Mouse (Mus musculus): ENCODE data around the gene Scgb1b27. TPM values are rescaled to one million over a fixed set of nuclear protein-coding genes. Genes with fewer than 3 reads are reported as not detected.

Gene Scgb1b27
- not detected in 2 replicates for polyA plus RNA-seq (2012; rRNA removed)

DNA sequence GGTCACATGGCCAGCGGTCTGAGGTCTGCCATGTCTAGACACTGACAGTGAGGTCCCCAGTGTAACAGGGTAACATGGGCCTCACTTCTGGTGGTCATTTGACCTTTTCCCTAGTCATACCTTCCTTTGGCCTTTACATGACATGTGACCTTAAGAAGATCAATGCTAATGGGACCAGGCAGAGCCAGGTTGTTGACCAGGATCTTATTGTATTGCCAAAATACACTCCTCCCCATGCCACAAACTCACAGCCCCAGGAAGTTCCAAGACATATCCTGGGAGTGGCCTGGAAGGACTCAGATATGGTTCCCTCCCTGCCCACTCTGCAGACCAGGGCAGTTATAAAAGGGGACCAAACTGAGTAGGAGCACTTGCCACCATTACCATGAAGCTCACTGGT lies at the start of gene Scgb1b27:
Gene Scgb1b27 (plus strand): TSS at position 301 of the 400 bp plus-strand sequence.

GRCm38 (mm10) chr7:34013842-34014241 lies 7.4 kb upstream of the Scgb1b27 start, which contains the start of gene Scgb2b27:
Gene Scgb2b27 (minus strand): TSS chr7:34013942.

Other genes with a start within 250 kb of the Scgb1b27 start
- not detected in 2 replicates for gene Scgb2b26, start 76.4 kb upstream of the Scgb1b27 start, polyA plus RNA-seq (2012; rRNA removed)
- gene Scgb2b27, start 7.5 kb upstream of the Scgb1b27 start, polyA plus RNA-seq (2012; rRNA removed): not detected in 2 replicates
- not detected in 2 replicates for gene Scgb1b30, start 73.9 kb downstream of the Scgb1b27 start, polyA plus RNA-seq (2012; rRNA removed)
- 2.2 and 2.7 TPM in 2 replicates for gene Wtip, start 111.8 kb downstream of the Scgb1b27 start, polyA plus RNA-seq (2012; rRNA removed)
- 60.6 and 74.1 TPM in 2 replicates for gene Uba2, start 148.1 kb downstream of the Scgb1b27 start, polyA plus RNA-seq (2012; rRNA removed)
- gene Pdcd2l, start 175.2 kb downstream of the Scgb1b27 start, polyA plus RNA-seq (2012; rRNA removed): 14.3 and 15.8 TPM in 2 replicates
- 71.5 and 87.5 TPM in 2 replicates for gene Gpi1, start 208.9 kb downstream of the Scgb1b27 start, polyA plus RNA-seq (2012; rRNA removed)
- not detected in 2 replicates for gene Gm6096, start 229.6 kb downstream of the Scgb1b27 start, polyA plus RNA-seq (2012; rRNA removed)